Mouse (Mus musculus) heart, postnatal 0 days (tissue): ENCODE data around the gene Cox4i1. TPM values are rescaled to one million over a fixed set of nuclear protein-coding genes. Genes with fewer than 3 reads are reported as not detected.

ENCODE experiments used
- ATAC-seq: fragments of 200-750 bp; cut with Nextera tagmentation; 2 replicates; pipeline ENCODE4 v1.8.0; 2017; ENCODE audit warnings: low read depth, moderate number of reproducible peaks, moderate library complexity; ENCODE audit not compliant: insufficient read depth
- DNase-seq: peaks from one replicate; pipeline ENCODE4 v3.0.0-alpha.2; 2016; ENCODE audit warnings: low spot score
- H3K27ac ChIP-seq: fragments of 300-500 bp; sonication (generic); 2 replicates; pipeline ENCODE4 v1.5.1; 2014; ENCODE audit warnings: low read depth, mild to moderate bottlenecking
- H3K27me3 ChIP-seq: fragments of 300-500 bp; sonication (generic); 2 replicates; pipeline ENCODE4 v1.6.1; 2014; ENCODE audit warnings: low read length, mixed read lengths; ENCODE audit not compliant: control insufficient read depth, insufficient read depth
- H3K36me3 ChIP-seq: fragments of 300-500 bp; sonication (generic); replicated peaks from 2 replicates; pipeline ENCODE4 v1.6.1; 2014; ENCODE audit warnings: low read length, mixed read lengths; ENCODE audit not compliant: control insufficient read depth, insufficient read depth
- H3K4me1 ChIP-seq: fragments of 300-500 bp; sonication (generic); 2 replicates; pipeline ENCODE4 v1.6.1; 2014; ENCODE audit warnings: antibody characterized with exemption; ENCODE audit not compliant: control insufficient read depth, insufficient read depth
- H3K4me2 ChIP-seq: fragments of 300-500 bp; sonication (generic); 2 replicates; pipeline ENCODE4 v1.6.1; 2014; ENCODE audit warnings: low read depth, mild to moderate bottlenecking, low read length, moderate library complexity
- H3K4me3 ChIP-seq: fragments of 300-500 bp; sonication (generic); 2 replicates; pipeline ENCODE4 v1.5.1; 2014; ENCODE audit warnings: low read depth, low read length
- H3K9ac ChIP-seq: fragments of 300-500 bp; sonication (generic); replicated peaks from 2 replicates; pipeline ENCODE4 v1.6.1; 2014; ENCODE audit warnings: low read depth, low read length, mixed read lengths
- H3K9me3 ChIP-seq: fragments of 300-500 bp; sonication (generic); replicated peaks from 2 replicates; pipeline ENCODE4 v1.6.1; 2016; ENCODE audit warnings: low read length; ENCODE audit not compliant: control insufficient read depth
- CTCF ChIP-seq: IDR thresholded peaks from 2 replicates; pipeline ENCODE4 v1.5.1; 2016; ENCODE audit warnings: antibody characterized with exemption, control low read depth, low read depth
- EP300 ChIP-seq: IDR thresholded peaks from 2 replicates; pipeline ENCODE4 v1.6.1; 2016; ENCODE audit warnings: antibody characterized with exemption, low read depth
- WGBS: fragments of 180-500 bp; shearing (Covaris S2); extraction: QIAGEN DNeasy Blood & Tissue Kit; methylation state at CpG from one replicate; pipeline ENCODE4 v1.1.7; 2014; 5-methylcytosine and 5-hydroxymethylcytosine counted together
- polyA plus RNA-seq: library from polyadenylated mRNA; unstranded; fragments of >200 nt; fragmentation: Nextera tagmentation; extraction: Ambion mirVana; gene quantifications from 2 replicates; pipeline ENCODE4 v1.2.1, GENCODE M21; 2015
- total RNA-seq: library from RNA; depleted of rRNA; stranded (reverse); fragments of >200 nt; gene quantifications from 2 replicates; pipeline ENCODE4 v1.2.3, GENCODE M21; 2014; ENCODE audit warnings: low replicate concordance

Gene Cox4i1
- total and polyA plus RNA-seq, 2 experiments from 2014 or later: 2,021 to 4,528 TPM

DNA sequence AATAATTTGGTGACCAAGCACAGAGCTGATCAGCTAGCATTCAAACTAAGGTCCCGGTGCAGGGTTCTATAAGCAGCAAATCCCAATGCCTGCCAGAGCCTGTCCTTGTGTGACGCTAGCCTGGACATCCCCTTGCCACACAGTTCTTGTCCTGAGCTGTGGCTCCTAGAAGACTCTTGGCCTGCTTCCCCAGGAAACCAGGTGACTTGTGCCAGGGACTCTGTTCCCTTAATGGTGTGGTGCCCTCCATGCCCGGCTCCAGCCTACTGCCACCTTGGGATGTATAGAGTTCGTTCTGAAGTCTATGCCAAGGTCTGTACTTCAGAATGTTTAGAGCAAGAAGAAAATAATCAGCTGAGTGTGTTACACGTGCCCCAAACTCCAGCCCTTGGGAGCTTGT is 18.6 kb downstream of the Cox4i1 start:
- Histone ChIP-seq H3K4me3 (no peak overlapping the region), H3K4me2 (no peak overlapping the region), H3K27me3 (0 out of 2 replicates have a peak, but pooled peaks cover 3% of the 10 kb centered on the region), H3K27ac (no peak overlapping the region), H3K9me3 (no peaks in the 10 kb centered on the region), H3K36me3 (no peaks in the 10 kb centered on the region), H3K9ac (no peak overlapping the region), H3K4me1 (no peaks in the 10 kb centered on the region)
- WGBS: 77% methylated on average over 5 of the region's 5 CpGs
- TF ChIP-seq EP300: no peak
- no peak for TF ChIP-seq CTCF
- no peak for ATAC-seq
- DNase-seq: no peak

DNA sequence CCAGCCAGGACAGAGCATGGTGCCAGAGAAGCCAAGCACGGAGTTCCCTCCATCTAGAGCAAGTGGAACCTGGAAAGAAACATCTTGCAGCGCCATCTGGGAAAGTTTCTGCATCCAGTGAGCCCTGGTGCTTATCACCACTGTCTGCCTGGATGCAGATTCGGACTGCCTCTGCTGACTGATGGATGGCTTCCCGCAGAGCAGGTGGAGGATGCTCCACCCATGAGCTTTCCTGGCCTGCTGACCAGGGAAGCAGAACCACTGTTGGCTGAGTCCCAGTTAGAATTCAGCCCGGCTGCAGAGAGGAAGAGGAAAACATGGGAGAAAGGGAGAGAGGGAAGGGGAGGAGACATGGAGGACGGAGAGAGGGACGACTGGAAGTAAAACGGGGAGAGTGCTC is 19.8 kb downstream of the Cox4i1 start:
- no peak overlapping the region for H3K27ac ChIP-seq
- no peak for TF ChIP-seq EP300
- no peak for TF ChIP-seq CTCF
- H3K9me3 ChIP-seq: no peaks in the 10 kb centered on the region
- 0 out of 2 replicates have a peak, but pooled peaks cover 3% of the 10 kb centered on the region for H3K27me3 ChIP-seq
- H3K36me3 ChIP-seq: no peaks in the 10 kb centered on the region
- H3K9ac ChIP-seq: no peak overlapping the region
- whole genome bisulfite sequencing: 54% methylated on average over 8 of the region's 8 CpGs
- DNase-seq: no peak
- H3K4me3 ChIP-seq: no peak overlapping the region
- no peaks in the 10 kb centered on the region for H3K4me1 ChIP-seq
- ATAC-seq: no peak
- H3K4me2 ChIP-seq: no peak overlapping the region

DNA sequence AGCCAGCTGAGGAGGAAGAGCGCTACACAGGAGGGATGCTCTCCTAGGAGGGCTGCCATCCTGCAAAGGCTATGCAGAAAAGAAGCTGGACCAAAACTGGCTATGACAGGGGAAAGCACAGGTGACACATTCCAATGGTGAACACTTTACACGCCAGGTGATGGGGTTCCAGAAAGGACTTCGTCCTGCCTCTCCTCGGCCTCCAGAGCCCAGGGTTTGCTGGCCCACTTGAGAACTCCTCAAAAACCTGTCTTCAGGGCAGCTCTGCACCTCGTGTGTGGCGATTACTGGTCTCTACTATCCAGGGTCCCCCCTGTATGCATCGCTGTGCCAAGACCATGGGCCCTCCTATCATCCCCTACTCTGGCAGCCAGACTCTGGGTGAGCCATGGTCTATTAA is 20.5 kb downstream of the Cox4i1 start:
- Histone ChIP-seq H3K4me3 (no peak overlapping the region), H3K4me1 (no peaks in the 10 kb centered on the region), H3K27ac (no peak overlapping the region), H3K9me3 (no peaks in the 10 kb centered on the region), H3K9ac (no peak overlapping the region), H3K4me2 (no peak overlapping the region), H3K27me3 (0 out of 2 replicates have a peak, but pooled peaks cover 3% of the 10 kb centered on the region), H3K36me3 (no peaks in the 10 kb centered on the region)
- ATAC-seq (no peak), DNase-seq (no peak)
- TF ChIP-seq CTCF: no peak
- TF ChIP-seq EP300: no peak
- 82% methylated on average over 7 of the region's 7 CpGs for WGBS

DNA sequence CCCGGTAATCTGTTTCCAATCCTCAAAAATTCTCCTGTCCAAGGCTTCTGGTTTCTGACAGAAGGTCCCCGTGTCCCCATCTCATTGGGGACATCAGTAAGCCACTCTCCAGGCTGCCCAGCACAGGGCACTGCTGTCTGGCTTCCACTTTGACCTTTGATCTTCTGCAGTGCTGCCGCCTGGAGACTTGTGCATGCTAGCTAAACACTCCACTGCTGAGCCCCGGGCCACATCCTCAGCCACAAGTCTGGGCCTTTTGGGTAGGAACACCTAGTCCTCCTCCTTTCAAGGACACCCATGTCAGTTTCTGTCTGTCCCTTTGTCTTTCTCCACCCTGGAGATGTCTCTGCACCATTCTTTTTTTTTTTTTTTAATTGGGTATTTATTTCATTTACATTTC is 24.9 kb downstream of the Cox4i1 start:
- Histone ChIP-seq H3K9me3 (no peaks in the 10 kb centered on the region), H3K36me3 (no peaks in the 10 kb centered on the region), H3K4me2 (no peak overlapping the region), H3K4me1 (peaks cover 7% of the 10 kb centered on the region; the same call in 1 of the 2 replicates), H3K27me3 (peaks cover 9% of the 10 kb centered on the region; the same call in 1 of the 2 replicates), H3K4me3 (no peak overlapping the region), H3K9ac (no peak overlapping the region), H3K27ac (no peak overlapping the region)
- 69% methylated on average over 4 of the region's 4 CpGs for WGBS
- no peak for ATAC-seq
- TF ChIP-seq EP300 (no peak), CTCF (no peak)
- no peak for DNase-seq

DNA sequence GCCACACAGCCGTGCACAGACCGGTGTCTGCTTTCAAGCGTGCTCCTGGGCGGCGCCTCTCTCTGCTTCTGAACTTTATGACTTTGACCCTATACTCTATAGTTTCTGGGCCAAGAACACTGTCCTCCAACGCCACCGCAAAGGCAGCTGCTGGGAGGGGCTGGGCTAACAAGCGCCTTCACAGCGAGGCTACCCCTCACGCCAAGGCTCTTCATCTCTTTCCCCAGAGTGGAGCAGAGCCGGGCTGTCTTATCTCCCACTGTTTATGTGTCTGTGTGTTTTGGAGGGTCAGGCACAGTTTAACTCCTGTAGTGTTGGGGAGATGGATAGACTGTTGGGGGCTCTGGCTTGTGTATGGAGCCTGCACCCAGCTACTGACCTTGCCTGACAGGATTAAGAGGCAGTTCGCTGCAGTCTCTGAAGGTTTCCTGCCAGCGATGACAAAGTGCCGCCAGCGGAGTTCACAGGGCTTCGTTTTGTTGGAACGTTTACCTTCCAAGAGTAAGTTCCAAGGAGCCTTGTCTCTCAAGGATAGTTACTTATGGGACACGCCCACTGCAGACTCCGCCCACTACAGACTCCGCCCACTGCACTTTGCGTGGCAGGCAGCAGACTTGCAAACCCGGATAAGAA is 26.0 kb downstream of the Cox4i1 start:
- H3K27me3 ChIP-seq: peaks cover 9% of the 10 kb centered on the region; the same call in 1 of the 2 replicates
- no peak for TF ChIP-seq EP300
- no peak for TF ChIP-seq CTCF
- no peak for DNase-seq
- peaks cover 7% of the 10 kb centered on the region; the same call in 1 of the 2 replicates for H3K4me1 ChIP-seq
- 27% methylated on average over 22 of the region's 22 CpGs for WGBS
- H3K4me3 ChIP-seq: no peak overlapping the region
- peak; percentile 25 for ATAC-seq
- no peaks in the 10 kb centered on the region for H3K36me3 ChIP-seq
- H3K9me3 ChIP-seq: no peaks in the 10 kb centered on the region
- H3K4me2 ChIP-seq: peak overlapping the region; percentile 7; the same call in 1 of the 2 replicates
- H3K27ac ChIP-seq: no peak overlapping the region
- no peak overlapping the region for H3K9ac ChIP-seq
